Mouse (Mus musculus) left cerebral cortex, postnatal 36 days (tissue): ENCODE measurements at regions not wholly inside any gene's neighbourhood (a gene's known extent, or its start where the extent isn't known, plus 50 kb on each side); places are given as distances from the start of the nearest gene placed in this dataset.
A peak's percentile ranks its signal among the peaks of the same experiment; 100 is the strongest.

Source experiments
- DNase-seq, 2 experiments: peaks; one replicate each; pipeline ENCODE4 v3.0.0; 2021 to 2022; ENCODE audit warnings: low spot score in 2 of 2, mixed read lengths in 1 of 2
- intact Hi-C: fragments of 180-260 bp; cut with DNase I; formaldehyde crosslinking; loops from one replicate; pipeline ENCODE4 v1.15.1; 2025

DNA sequence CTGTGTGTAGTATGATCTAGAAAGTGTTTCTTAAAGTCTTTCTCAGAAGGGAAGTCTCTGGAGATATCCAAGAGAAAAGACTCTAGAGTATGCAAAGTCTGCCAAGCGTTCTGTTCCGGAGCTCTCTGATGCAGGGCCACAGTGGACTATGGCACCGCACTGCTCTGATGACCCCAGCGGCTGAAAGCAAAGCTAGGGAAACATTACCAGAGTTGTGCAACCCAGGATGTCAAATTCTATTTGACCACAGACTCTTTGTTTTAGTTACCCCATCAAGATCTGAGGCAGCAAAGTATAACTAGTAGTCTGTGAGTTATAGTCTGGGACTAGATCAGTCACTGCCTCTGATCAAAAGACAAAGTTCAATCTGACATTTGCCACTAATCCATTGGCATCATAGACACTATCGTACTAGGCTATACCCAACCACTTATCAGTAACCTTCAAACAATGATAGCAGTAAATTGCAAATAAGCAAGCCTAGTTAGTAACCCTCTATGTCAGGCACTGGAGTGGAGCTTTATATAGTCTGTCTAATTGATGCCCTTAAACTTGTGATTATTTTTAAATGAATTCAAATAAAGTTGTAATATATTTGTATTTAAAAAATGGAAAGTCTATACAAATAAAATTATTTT lies 198.9 kb upstream of the Ccdc122 start:
- intact Hi-C loops = no loop called here
- no peak for DNase-seq

GRCm38 (mm10) chr14:76836926-76837516 lies 199.6 kb upstream of the Ccdc122 start:
- DNase-seq = no peak
- intact Hi-C loops = no loop called here

- DNase-seq = no peak
- intact Hi-C loops = no loop called here
Measured at GRCm38 (mm10) chr14:76836271-76836670, 200.3 kb upstream of the Ccdc122 start.

- no peak for DNase-seq
- intact Hi-C loops = no loop called here
Measured at GRCm38 (mm10) chr14:76834084-76834483, 202.5 kb upstream of the Ccdc122 start.

DNA sequence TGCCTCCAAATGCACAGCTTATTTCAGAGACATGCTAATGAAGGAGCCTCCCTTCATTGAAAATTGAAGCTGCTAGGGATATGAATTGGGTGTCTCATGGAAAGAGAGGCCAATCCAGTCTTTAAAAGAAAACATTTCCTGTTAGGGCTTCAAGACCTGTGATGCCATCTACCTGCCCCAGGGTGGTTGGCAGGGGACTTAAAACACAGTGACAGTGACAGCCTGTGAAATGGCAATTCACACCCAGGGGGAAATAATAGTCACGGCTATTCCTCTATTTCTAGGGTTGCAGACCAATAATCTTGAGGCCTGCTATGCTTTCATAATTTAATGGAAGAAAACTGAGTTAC lies 207.4 kb upstream of the Ccdc122 start:
- no peak for DNase-seq
- intact Hi-C loops = no loop called here

DNA sequence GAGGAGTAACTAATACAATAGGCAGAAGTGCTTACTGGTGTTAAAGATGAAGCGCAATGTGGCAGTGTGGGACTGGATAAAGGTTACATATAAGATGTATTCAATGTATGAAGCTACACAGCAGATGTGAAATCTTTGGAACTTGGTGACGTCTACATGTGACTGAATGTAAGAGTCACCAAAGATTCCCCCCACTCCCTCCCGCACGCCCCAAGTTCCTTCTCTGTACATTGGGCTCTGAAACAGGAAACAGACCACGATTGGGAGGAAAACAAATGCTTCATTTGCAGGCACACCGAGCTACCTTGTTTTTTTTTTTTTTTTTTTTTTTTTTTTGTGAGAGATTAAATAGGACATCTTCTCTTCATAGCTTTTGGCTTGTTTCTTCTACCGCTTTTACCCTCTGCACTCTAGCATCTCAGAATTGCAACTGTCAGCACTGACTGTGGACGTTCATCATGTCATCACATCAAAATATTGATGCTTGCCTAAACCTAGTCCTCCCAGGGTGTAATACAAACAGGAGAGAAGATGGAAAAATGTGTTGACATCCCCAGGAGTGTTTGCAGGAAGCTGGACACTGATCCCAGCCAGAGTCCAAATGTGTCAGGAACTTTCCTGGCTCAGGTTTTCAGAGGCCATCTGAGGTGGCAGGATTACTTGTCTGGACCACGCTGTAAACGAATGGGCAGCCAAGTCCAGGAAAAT lies 208.0 kb upstream of the Ccdc122 start:
- intact Hi-C loops = no loop called here

GRCm38 (mm10) chr14:76824066-76824465 lies 212.5 kb upstream of the Ccdc122 start:
- no peak for DNase-seq
- intact Hi-C loops = no loop called here

More for the DNA sequence above, 208.0 kb upstream of the Ccdc122 start:
- no peak for DNase-seq

GRCm38 (mm10) chr14:76822766-76823325 lies 213.7 kb upstream of the Ccdc122 start:
- no peak for DNase-seq
- intact Hi-C loops = no loop called here

GRCm38 (mm10) chr14:76821892-76822291 lies 214.7 kb upstream of the Ccdc122 start:
- DNase-seq = no peak
- intact Hi-C loops = no loop called here

GRCm38 (mm10) chr14:76821484-76821883 lies 215.1 kb upstream of the Ccdc122 start:
- no peak for DNase-seq
- intact Hi-C loops = no loop called here

DNA sequence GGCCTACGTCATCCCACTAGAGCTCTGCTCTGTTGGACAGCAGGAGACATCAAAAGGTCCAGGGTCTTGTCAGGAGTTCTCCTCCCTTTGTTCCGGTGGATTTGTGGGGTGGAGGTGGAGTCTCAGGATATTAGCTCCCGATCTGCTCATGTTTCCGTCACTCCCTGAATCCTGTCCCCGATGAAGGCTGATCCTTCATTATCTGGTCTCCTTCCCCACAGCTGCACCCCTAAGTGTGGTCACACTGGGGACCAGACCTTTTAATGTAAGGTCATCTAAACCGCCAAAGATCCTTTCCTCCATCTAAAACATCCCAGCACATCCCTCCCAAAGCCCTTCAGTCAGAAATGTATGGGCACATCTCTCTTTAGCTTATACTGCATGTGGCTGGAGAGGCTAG lies 215.6 kb upstream of the Ccdc122 start:
- intact Hi-C loops = no loop called here
- no peak for DNase-seq

DNA sequence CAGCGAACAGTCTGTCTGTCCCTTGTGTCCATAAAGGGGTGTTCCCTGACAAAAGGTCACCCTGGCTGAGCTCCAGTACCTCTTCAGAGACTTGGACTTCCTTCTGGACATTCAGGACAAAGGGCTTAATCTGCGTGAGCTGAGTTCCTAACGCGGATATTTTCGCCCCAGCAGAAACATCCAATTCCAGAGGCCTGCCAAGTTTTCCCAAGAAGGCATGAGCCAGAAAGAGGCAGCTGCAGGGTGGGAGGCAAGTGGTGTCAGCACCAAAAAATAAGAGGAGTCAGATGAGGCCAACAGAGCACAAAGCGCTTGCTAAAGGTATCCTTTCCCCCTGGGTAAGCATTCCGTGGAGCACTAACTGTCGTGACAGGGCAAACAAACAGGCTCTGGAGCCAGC lies 216.9 kb upstream of the Ccdc122 start:
- intact Hi-C loops = loop anchor here (1.0 to 2.0 kb wide), 2 partner anchors 55 to 314 kb away; no protein-coding TSS in a partner anchor
- peak; percentile 84 to 85 for DNase-seq

GRCm38 (mm10) chr14:76818256-76819010 lies 218.1 kb upstream of the Ccdc122 start:
- DNase-seq = no peak
- intact Hi-C loops = loop anchor here (1.0 to 2.0 kb wide), 2 partner anchors 54 to 313 kb away; no protein-coding TSS in a partner anchor

- no peak for DNase-seq
- intact Hi-C loops = no loop called here
Measured at GRCm38 (mm10) chr14:76817189-76817772, 219.3 kb upstream of the Ccdc122 start.

DNA sequence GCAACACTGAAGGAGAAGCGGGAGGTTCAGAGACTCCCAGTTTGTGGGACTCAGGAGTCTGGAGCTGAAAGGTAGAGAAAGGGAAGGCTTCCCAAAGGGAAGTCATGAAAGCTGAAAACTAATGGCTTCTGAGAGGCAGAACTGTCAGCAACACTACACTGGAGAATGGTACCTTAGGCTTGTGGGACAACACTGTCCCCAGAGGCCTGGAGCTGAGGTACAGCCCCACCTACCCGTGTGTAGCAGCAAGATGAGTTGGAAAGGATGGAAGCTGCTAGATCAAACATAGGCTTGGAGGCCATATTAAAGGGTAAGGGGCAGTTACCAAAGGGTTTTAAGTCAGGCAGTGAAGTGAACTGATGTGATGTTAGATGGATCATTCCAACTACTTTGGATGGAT lies 219.9 kb upstream of the Ccdc122 start:
- intact Hi-C loops = no loop called here
- DNase-seq = no peak

DNA sequence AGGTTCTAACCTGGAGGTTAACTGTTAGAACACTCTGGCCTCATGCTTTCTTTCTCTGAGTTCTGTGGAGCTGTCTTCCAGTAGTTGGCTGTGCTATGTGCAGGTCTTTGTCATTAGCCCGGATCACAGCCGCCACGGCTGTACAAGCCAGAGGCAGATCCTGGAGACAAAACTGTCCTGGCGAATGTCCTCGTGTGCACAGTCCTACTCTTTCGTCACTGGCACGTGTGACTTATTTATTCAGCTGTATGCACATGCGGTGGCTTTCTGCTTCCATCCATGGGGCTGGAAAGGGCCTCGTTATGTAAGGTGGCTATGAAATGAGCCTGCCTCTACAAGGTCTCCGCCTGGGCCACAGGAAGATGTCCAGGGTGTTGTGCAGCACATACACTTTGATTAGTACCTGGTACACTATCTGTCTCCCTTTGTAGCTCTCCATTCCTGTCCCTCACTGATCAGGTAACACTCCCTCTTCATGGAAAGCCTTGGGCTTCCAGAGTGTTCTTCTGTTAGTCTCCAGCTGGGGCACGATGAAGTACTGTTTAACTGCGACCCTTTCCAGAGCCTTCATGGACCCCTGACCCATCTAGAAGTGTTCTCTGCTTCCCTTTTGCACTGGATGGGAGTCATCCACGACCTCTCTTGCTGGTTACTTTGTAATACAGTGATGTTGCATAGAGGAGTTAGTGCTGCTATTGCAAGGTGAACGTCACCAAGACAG lies 224.3 kb upstream of the Ccdc122 start:
- intact Hi-C loops = no loop called here
- no peak for DNase-seq

DNA sequence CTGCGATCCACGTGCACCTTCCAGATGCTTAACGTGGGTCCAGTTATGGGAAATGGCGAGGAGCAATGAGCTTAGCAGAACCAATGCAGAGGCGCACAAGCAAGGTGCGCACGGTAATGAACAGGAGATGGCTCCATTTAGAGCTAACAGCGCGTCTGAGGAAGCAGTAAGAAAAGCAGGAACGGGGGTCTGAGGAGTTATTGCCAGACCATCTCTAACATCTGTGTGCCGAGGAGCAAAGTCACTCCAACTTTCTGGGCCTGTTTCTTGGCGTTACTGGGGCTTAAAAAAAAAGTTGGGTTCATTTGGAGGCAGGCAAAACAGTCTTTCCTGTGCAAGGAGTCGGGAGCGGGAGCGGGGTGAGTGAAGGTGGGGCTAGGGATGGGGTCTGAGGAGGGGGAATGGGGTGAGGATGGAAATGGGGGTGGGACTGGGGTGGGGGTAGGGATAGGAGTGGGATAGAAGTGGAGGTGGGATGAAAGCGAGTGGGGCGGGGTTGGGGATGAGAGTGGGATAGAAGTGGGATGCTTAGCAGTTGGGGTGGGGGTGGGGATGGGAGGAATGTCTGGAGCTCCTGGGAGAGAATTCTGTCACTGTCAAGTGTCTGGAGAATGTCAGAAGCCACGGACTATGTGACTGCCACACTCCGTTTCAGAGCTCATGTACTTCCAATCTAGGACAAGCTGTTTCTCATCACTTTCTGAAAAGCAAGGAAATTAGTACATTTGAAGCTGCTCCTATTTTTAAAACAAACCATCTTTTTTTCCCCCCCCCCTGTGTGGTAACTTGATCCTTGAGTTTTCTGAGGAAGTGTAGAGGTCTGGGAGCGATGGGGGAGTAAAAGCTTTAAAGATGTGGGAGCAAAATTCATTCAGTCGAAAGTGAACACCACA lies 225.6 kb upstream of the Ccdc122 start:
- no peak for DNase-seq
- intact Hi-C loops = no loop called here

- DNase-seq = no peak
- intact Hi-C loops = no loop called here
Measured at GRCm38 (mm10) chr14:76810041-76810440, 226.5 kb upstream of the Ccdc122 start.
